Mouse (Mus musculus) CH12.LX (cell line): ENCODE results near the gene Nthl1. TPM values are rescaled to one million over a fixed set of nuclear protein-coding genes. Genes with fewer than 3 reads are reported as not detected.

Source experiments
- DNase-seq: peaks from one replicate; pipeline ENCODE4 v3.0.0-alpha.2; 2013; ENCODE audit errors: extremely low read depth
- H3K27ac ChIP-seq: 2 replicates; pipeline ENCODE4 v1.5.1; 2012; ENCODE audit warnings: low read depth, mild to moderate bottlenecking, control low read depth, moderate library complexity; ENCODE audit not compliant: insufficient read depth
- H3K27me3 ChIP-seq: replicated peaks from 2 replicates; pipeline ENCODE3; 2012; ENCODE audit warnings: inconsistent platforms
- H3K36me3 ChIP-seq, 2 experiments: replicated peaks in 1 of 2; 2 replicates each; pipeline versions ENCODE3 to v1.6.1; 2012; ENCODE audit warnings: inconsistent platforms in 1 of 2, low read length in 1 of 2, mild to moderate bottlenecking in 1 of 2, mixed read lengths in 1 of 2, moderate library complexity in 1 of 2; ENCODE audit not compliant: control insufficient read depth in 1 of 2, insufficient read depth in 1 of 2
- H3K4me1 ChIP-seq, 2 experiments: 2 replicates each; pipeline ENCODE4 v1.6.1; 2012; ENCODE audit warnings: inconsistent platforms in 1 of 2, moderate library complexity in 1 of 2; ENCODE audit not compliant: insufficient read depth in 2 of 2, control insufficient read depth in 1 of 2
- H3K4me2 ChIP-seq: 2 replicates; pipeline ENCODE4 v1.6.1; 2012; ENCODE audit warnings: low read depth, mild to moderate bottlenecking, control low read depth; ENCODE audit not compliant: poor library complexity, insufficient read depth, severe bottlenecking
- H3K4me3 ChIP-seq, 3 experiments: fragments of 150-350 bp in 1 of 3; sonication (generic) in 1 of 3; replicated peaks in 1 of 3; 2 replicates each; pipeline versions ENCODE3 to v1.5.1; 2011 to 2012; ENCODE audit warnings: low read depth in 2 of 3, low read length in 2 of 3, mild to moderate bottlenecking in 2 of 3, moderate library complexity in 2 of 3, control low read depth in 1 of 3, improper control_type of control experiment in 1 of 3, inconsistent platforms in 1 of 3, mixed read lengths in 1 of 3; ENCODE audit not compliant: poor library complexity in 1 of 3
- H3K79me2 ChIP-seq: replicated peaks from 2 replicates; pipeline ENCODE4 v1.6.1; 2012; ENCODE audit warnings: mild to moderate bottlenecking, moderate library complexity; ENCODE audit not compliant: control insufficient read depth, poor library complexity, insufficient read depth, severe bottlenecking; ENCODE audit errors: extremely low read depth
- H3K9ac ChIP-seq: 2 replicates; pipeline ENCODE4 v1.6.1; 2012; ENCODE audit warnings: low read depth, mild to moderate bottlenecking, control low read depth, moderate library complexity; ENCODE audit not compliant: insufficient read depth
- H3K9me3 ChIP-seq: replicated peaks from 2 replicates; pipeline ENCODE3; 2012; ENCODE audit warnings: low read length, inconsistent platforms, mixed read lengths
- CHD1 ChIP-seq: IDR thresholded peaks from 2 replicates; pipeline ENCODE4 v1.6.1; 2012; ENCODE audit warnings: low read depth, low read length, improper control_type of control experiment, inconsistent platforms
- CHD2 ChIP-seq: IDR thresholded peaks from 2 replicates; pipeline ENCODE4 v1.6.1; 2011; ENCODE audit warnings: low read length, improper control_type of control experiment
- CTCF ChIP-seq, 2 experiments: IDR thresholded peaks in 1 of 2; conservative IDR thresholded peaks in 1 of 2; 2 replicates each; pipeline ENCODE4 v1.5.1; 2011 to 2012; ENCODE audit warnings: low read depth in 2 of 2, low read length in 2 of 2, improper control_type of control experiment in 1 of 2, inconsistent platforms in 1 of 2, mild to moderate bottlenecking in 1 of 2, moderate library complexity in 1 of 2
- ELF1 ChIP-seq: IDR thresholded peaks from 2 replicates; pipeline ENCODE4 v1.6.1; 2014; ENCODE audit warnings: low read depth, mild to moderate bottlenecking, inconsistent platforms, low read length, improper control_type of control experiment
- GABPA ChIP-seq: IDR thresholded peaks from 2 replicates; pipeline ENCODE4 v1.6.1; 2012; ENCODE audit warnings: low read depth, low read length, improper control_type of control experiment, inconsistent platforms; ENCODE audit not compliant: insufficient replicate concordance
- IRF4 ChIP-seq: IDR thresholded peaks from 2 replicates; pipeline ENCODE4 v1.6.1; 2014; ENCODE audit warnings: low read depth, mild to moderate bottlenecking, inconsistent platforms, low read length, improper control_type of control experiment
- MYC ChIP-seq: IDR thresholded peaks from 2 replicates; pipeline ENCODE4 v1.6.1; 2011; ENCODE audit warnings: low read depth, mild to moderate bottlenecking, improper control_type of control experiment, low read length
- NELFE ChIP-seq: IDR thresholded peaks from 2 replicates; pipeline ENCODE4 v1.6.1; 2011; ENCODE audit warnings: low read depth, low read length, improper control_type of control experiment
- NRF1 ChIP-seq: IDR thresholded peaks from 2 replicates; pipeline ENCODE4 v1.6.1; 2014; ENCODE audit warnings: low read depth, mild to moderate bottlenecking, inconsistent platforms, low read length, improper control_type of control experiment, moderate library complexity
- PAX5 ChIP-seq: IDR thresholded peaks from 2 replicates; pipeline ENCODE4 v1.6.1; 2012; ENCODE audit warnings: low read length, inconsistent platforms, mixed read lengths
- POLR2AphosphoS2 ChIP-seq: IDR thresholded peaks from 2 replicates; pipeline ENCODE4 v1.6.1; 2011; ENCODE audit warnings: low read depth, low read length, improper control_type of control experiment
- RAD21 ChIP-seq: IDR thresholded peaks from 2 replicates; pipeline ENCODE4 v1.6.1; 2011; ENCODE audit warnings: low read depth, mild to moderate bottlenecking, low read length, improper control_type of control experiment, moderate library complexity
- SIN3A ChIP-seq: IDR thresholded peaks from 2 replicates; pipeline ENCODE4 v1.6.1; 2012; ENCODE audit warnings: low read length, improper control_type of control experiment, inconsistent platforms
- SMC3 ChIP-seq: IDR thresholded peaks from 2 replicates; pipeline ENCODE4 v1.6.1; 2011; ENCODE audit warnings: low read depth, low read length, improper control_type of control experiment
- TBP ChIP-seq: conservative IDR thresholded peaks from 2 replicates; pipeline ENCODE4 v1.6.1; 2011; ENCODE audit warnings: low read depth, low read length, improper control_type of control experiment
- USF2 ChIP-seq: conservative IDR thresholded peaks from 2 replicates; pipeline ENCODE4 v1.6.1; 2011; ENCODE audit warnings: low read depth, low read length, improper control_type of control experiment
- ZNF384 ChIP-seq: IDR thresholded peaks from 2 replicates; pipeline ENCODE4 v1.6.1; 2012; ENCODE audit warnings: low read depth, low read length, improper control_type of control experiment, inconsistent platforms
- dilution Hi-C: fragments of 300-500 bp; cut with MboI; formaldehyde crosslinking; loops from 2 replicates; pipeline ENCODE4 v1.14.3; 2020; ENCODE audit warnings: low sequenced_read_pairs; ENCODE audit not compliant: extremely low pct_unique_long_range_greater_than_20kb, extremely low pct_ligation_motif_present
- in situ Hi-C: fragments of 300-500 bp; cut with MboI; formaldehyde crosslinking; loops from 3 replicates; pipeline ENCODE4 v1.14.3; 2019; ENCODE audit warnings: low sequenced_read_pairs, low pct_ligation_motif_present, low pct_unique_long_range_greater_than_20kb, mixed read lengths
- polyA plus RNA-seq: library from polyadenylated mRNA; unstranded; fragments of >175 nt; gene quantifications from 2 replicates; pipeline ENCODE4 v1.2.1, GENCODE M21; 2012; ENCODE audit warnings: low read depth; ENCODE audit not compliant: insufficient read length
- total RNA-seq, 2 experiments: library from RNA; depleted of rRNA; stranded (reverse); fragments of 300-350 nt in 1 of 2; fragments of >200 nt in 1 of 2; gene quantifications; 2 replicates each; pipeline ENCODE4 v1.2.3; 2012 to 2014

The Nthl1 gene
- total and polyA plus RNA-seq, 3 experiments = 20.1 to 24.0 (median 20.4) TPM

DNA sequence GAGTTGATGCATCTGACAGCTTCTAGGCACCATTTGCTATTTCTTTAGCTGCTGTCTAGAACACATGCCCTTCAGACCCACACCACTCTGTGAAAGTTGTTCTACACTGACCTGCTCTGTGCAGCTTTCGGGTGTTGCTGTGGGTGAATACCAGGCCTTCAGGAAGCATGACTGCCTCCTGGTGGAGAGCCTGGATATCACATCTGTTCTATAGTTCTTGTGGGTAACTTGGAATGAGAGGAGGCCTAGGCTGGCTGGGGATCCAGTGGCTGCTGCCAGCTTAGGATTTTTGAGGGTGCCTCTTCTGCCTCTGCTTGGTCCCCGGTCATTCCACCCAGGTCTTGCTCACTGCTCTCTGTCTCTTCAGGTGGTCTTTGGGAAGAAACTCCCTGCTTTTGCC is 43.7 kb downstream of the Nthl1 start:
- Histone ChIP-seq H3K27me3 (no peaks in the 10 kb centered on the region), H3K9me3 (no peaks in the 10 kb centered on the region), H3K4me1 (peaks cover 4 to 47% of the 10 kb centered on the region in 2 experiments; a peak in 2 of 4 replicates), H3K36me3 (peaks cover 57 to 75% of the 10 kb centered on the region in 2 experiments), H3K4me3 (no peak overlapping the region)
- in situ Hi-C loops (no loop called here), dilution Hi-C loops (no loop called here)
- peak; percentile 81 for DNase-seq
- TF ChIP-seq CTCF (conservative IDR thresholded peaks at IDR 0.05 in 1 of 2, IDR thresholded peaks at IDR 0.05 in 1 of 2; ENCODE audit: low read depth in 2 of 2, low read length in 2 of 2) (peak; percentile 73 to 82), RAD21 (peak; percentile 51), PAX5 (no peak), IRF4 (no peak), NELFE (no peak), NRF1 (no peak), CHD2 (no peak), SMC3 (peak; percentile 71)
- TF ChIP-seq, all 38 proteins: peak for 3
- no peak overlapping the region for H3K27ac ChIP-seq
- H3K4me2 ChIP-seq = no peak overlapping the region
- H3K79me2 ChIP-seq = peaks cover 46% of the 10 kb centered on the region
- H3K9ac ChIP-seq = no peak overlapping the region

DNA sequence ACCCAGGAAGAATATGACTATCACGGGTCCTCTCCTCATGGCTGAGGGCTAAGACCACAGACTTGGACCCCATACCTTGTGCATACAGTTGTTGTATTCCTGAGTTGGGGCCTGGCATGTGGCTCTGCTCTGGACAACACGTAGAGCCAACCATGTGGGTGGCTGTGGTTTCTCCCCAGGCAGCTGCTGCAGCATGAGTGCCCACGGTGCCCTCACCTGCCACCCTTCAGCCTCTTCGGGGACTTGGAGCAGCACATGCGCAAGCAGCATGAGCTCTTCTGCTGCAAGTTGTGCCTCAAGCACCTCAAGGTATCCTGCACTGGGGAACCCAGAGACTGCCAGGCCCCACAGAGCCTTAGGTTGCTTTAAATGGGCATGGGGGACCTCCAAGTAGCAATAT is 44.4 kb downstream of the Nthl1 start:
- TF ChIP-seq ZNF384 (no peak), GABPA (no peak), TBP (no peak), SIN3A (no peak), POLR2AphosphoS2 (no peak), MYC (no peak), NELFE (no peak), ELF1 (no peak), CHD1 (no peak), USF2 (no peak)
- Histone ChIP-seq H3K27me3 (no peaks in the 10 kb centered on the region), H3K4me3 (no peak overlapping the region), H3K27ac (no peak overlapping the region), H3K36me3 (peaks cover 61 to 82% of the 10 kb centered on the region in 2 experiments), H3K4me2 (no peak overlapping the region), H3K4me1 (peaks cover 0 to 40% of the 10 kb centered on the region in 2 experiments; a peak in 2 of 4 replicates), H3K9ac (no peak overlapping the region), H3K9me3 (no peaks in the 10 kb centered on the region), H3K79me2 (peaks cover 39% of the 10 kb centered on the region)
- dilution Hi-C loops (no loop called here), in situ Hi-C loops (no loop called here)
- DNase-seq = no peak
